Mouse (Mus musculus) gastrocnemius, postnatal 36 days (tissue): ENCODE measurements around the gene Chat. TPM values are rescaled to one million over a fixed set of nuclear protein-coding genes. Genes with fewer than 3 reads are reported as not detected.

Experiments
- DNase-seq, 2 experiments: peaks; one replicate each; pipeline ENCODE4 v3.0.0; 2022
- intact Hi-C: fragments of 180-260 bp; cut with DNase I; formaldehyde crosslinking; loops from one replicate; pipeline ENCODE4 v1.15.1; 2025
- long read RNA-seq, 2 experiments: library from polyadenylated mRNA; stranded (forward); transcript quantifications; one replicate each; pipeline ENCODE4 v2.0.0; 2021
- total RNA-seq, 2 experiments: library from RNA; stranded (reverse); gene quantifications; 2 replicates each; pipeline ENCODE4 v1.2.3; 2021

Gene Chat
- total RNA-seq = not detected
- long read RNA-seq, experiment 1 = 0 reads
- long read RNA-seq, experiment 2 = 0 reads

DNA sequence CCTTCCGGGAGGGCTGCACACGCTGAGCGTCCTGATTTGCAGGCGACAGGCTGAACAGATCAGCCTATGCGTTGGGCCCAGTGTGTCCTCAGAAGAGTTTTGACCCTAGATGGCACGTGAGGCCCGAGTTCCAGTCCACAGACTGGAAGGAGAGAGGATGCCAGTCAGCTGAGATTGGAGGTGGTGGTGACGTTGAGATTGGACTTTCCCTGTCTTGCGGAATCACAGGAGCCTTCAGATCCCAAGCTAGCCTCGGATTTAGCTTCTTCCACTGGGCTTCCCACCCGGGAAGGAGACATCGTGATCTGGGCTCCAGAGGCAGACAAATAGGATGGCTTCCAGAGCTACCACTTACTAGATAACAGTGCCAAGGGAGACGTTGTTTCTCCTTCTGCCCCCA lies at the start of gene Chat:
Chat (minus strand) TSS at position 101 of the 400 bp plus-strand sequence.
- no peak for DNase-seq
- intact Hi-C loops = loop anchor here (5.0 kb wide), 1 partner anchor 144 kb away; the partner anchor contains the start of gene Ogdhl

DNA sequence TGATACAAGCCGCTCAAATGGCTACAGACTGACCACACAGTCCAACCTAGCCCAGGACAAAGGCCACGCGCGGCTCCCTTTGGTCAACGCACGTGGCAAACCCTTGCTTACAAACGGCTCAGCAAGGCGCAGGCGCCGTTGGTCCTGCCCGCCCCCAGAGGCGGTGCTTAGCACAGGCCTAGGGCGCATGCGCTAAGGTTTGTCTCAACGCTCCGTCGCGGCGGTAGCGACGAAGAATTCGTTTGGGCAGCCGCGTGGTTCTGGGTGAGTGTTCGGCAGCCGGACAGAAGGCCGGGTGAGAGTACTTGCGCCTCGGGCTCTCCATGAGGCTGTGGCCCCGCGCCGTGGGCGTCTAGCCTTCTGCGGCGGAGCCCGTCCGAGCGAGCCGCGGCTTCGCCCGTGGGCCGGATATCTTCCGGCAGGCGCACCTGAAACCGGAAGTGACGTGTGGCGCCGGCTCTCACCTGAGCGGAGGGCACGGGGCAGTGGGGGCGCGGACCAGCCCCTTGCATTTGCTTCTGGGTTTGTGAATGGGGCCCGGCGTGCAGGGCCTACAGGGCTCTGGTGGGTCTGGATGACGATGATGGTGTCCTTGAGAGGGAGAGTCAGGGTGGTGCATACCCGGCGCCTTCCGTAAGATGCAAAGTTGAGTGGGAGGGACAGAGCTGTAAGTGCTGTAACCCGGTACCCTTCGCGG lies 47.7 kb upstream of the Chat start, which contains the start of gene Ercc6:
Ercc6 (plus strand) TSS at position 186 of the 697 bp plus-strand sequence.
- DNase-seq = peak; percentile 91 to 93
- intact Hi-C loops = no loop called here

DNA sequence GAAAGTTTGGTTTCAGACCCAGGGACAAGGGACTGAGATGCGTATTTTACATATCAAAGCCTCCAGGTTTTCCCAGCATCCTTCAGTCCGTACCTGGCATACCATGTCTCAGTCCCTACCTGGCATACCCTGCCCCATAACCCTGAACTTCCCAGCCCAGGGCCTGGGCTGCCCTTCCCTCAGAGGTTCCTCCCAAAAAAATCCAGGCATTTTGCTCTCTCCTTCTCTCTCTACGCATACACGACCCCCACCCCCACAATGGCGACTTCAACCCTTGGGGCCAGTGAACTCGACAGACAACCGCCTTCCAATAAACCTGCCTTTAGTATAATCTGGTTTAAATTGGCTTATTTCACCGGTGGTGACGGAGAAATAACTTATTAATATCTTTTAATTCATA lies 47.1 kb upstream of the Chat start:
- intact Hi-C loops = no loop called here
- DNase-seq = no peak

DNA sequence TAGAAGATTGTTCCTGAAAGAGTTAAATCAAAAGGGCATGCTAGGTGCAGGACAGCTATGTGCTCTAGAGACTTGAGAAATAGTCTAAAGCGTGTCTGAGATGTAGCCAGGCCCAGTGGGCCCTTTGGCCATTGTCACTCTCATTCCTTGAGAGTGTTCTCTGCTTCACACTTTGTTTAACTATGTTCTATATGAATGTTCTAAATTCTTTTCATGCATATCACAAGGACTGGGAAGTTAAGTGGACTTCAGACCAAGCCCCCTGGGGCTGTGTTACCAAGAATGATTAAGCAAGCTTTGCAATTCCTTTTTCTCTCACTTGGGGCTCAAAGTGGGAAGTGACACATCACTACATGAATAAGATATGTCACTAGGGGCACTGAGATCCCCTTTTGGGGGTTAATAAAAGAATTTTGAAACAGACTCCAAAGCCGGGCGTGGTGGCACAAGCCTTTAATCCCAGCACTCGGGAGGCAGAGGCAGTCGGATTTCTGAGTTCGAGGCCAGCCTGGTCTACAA lies 43.7 kb upstream of the Chat start:
- intact Hi-C loops = no loop called here
- no peak for DNase-seq

DNA sequence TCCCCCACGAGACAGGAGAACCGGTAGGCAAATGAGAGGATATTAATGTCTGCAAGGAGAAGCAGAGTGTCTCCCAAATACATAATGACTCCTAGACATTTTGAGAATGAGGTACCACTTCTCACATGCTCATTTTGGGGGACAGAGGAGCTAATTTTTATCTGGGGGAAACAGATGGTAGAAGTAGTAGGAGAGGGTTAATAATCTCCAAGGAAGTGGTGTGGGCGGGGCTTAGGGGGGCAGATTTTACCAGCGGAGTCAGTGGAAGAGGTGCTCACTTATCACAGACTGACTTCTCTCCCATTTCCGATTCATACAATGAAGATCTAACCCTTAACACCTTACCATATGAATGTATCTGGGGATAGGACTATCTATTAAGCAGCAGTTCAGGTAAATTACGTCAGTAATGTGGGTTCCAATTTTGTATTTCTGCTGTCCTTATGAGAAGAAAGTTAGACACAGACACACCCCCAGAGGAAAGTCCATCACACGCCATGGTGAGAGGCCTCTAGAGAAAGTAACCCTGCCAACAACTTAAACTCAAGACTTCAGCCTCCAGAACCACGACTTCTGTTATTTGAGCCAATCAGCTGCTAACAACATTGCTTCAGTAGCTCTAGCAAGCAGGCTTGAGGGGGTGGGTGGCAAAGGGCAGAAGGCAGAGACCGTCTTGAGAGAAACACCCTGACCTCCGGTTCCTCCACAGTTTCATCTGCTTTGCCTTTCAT lies 42.5 kb upstream of the Chat start:
- DNase-seq = no peak
- intact Hi-C loops = no loop called here

DNA sequence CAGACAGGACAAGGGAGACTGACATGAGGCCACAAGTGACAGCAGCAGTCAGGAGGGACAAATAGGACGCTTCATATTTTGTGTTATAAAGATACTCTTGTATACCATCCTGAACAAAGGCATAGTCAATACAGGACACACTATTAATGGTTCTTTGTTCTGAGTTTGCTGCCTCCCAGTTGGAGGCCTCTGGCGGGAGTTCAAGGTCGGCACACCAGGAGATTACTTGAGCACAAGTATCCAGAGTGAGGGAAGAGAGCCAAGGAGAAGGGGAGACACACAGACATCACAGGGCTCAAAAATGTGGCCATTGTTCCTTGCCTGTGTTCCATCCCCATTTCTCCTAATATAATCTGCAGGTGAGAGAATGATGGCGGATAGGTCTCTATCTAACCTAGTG lies 41.4 kb upstream of the Chat start:
- no peak for DNase-seq
- intact Hi-C loops = no loop called here

DNA sequence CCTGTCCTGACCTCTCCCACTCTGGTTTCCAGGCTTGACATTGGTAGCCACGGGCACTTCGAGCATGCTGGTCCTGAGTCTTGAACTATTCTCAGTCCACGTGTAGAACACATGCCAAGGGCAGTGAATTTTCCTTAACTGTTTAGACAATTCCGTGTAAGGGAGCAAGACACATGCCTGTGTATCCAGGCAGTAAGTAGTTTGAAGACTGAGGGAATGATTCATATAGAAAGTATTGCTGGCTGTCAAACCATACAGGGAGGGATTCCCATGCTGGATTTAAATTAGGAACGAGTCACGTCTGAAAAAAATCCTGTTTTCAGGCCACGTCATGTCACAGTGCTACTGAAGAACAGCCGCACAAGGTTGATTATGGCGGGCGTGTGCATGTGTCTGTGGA lies 40.5 kb upstream of the Chat start:
- intact Hi-C loops = no loop called here
- DNase-seq = no peak

DNA sequence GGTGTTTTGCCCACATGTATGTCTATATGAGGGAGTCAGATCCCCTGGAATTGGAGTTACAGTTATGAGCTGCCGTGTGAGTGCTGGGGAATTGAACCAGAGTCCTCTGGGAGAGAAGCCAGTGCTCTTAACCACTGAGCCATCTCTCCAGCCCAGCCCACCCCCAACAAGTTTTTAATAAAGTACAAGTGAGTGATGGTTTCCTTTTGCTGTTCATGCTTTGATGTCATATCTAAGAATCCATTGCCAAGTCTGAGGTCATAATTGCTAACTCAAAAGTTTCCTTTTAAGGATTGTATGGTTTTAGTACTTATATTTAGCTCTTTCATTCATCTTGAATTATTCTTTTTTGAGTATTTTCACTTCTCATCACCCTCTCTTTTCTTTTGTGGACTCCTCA lies 38.1 kb upstream of the Chat start:
- intact Hi-C loops = no loop called here

DNA sequence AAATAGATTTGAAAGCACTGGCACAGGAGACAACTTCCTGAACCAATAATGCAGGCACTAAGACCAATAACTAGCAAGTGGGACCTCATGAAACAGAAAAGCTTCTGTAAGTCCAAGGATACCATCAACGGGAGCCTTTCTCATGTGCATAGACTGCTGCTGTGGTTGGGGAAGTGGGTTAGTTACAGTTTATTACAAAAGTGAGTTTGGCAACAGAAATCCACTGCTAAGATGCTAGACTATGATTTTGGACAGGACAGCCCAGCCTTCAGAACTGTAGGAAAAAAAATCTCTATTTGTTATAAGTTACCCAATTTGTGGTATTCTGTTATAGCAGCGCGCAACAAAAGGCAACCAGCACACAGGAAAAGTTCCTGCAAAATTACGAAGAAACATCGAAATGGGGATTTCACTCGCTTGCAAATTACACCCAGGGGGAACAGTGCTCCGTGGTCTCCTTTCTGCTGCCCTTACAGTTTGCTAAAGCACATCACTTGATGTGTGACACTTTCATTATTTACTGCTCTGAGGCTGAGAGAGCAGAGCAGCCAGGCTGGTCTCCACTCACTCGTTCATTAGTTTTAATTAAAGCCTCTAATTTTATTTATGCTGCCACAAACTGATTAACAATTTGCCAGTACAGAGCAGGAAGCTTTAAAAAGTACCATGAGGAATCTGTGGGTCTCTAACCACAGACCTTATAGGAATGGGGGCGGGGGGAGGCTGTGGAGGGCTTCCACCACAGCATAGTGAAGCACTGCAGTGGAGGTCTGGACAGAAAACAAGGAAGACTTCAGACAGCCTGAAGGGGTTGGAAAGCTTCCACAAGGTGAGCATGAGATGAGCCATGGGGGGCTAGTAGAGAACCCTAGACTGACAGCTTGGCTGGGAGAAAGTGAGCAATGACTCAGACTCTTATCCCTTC lies 37.2 kb upstream of the Chat start:
- intact Hi-C loops = no loop called here
- no peak for DNase-seq

More for the DNA sequence above, 38.1 kb upstream of the Chat start:
- DNase-seq = no peak

DNA sequence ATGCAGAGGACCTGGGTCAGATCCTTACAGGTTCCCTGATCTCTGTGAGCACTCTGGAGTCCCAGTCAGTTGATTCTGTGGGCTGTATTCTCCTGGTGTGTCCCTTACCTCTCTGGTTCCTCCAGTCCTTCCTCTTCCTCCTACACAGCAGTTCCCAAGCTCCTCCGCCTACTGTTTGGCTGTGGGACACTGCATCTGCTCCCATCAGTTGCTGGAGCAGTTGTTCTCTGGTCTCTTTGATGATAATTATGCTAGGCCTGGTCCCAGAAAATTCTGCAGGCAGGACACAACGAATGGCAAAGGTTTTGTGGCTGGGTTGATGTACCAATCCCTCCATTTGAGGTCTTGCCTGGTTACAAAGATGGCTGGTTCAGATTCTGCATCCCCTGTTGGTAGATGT lies 35.5 kb upstream of the Chat start:
- intact Hi-C loops = no loop called here

DNA sequence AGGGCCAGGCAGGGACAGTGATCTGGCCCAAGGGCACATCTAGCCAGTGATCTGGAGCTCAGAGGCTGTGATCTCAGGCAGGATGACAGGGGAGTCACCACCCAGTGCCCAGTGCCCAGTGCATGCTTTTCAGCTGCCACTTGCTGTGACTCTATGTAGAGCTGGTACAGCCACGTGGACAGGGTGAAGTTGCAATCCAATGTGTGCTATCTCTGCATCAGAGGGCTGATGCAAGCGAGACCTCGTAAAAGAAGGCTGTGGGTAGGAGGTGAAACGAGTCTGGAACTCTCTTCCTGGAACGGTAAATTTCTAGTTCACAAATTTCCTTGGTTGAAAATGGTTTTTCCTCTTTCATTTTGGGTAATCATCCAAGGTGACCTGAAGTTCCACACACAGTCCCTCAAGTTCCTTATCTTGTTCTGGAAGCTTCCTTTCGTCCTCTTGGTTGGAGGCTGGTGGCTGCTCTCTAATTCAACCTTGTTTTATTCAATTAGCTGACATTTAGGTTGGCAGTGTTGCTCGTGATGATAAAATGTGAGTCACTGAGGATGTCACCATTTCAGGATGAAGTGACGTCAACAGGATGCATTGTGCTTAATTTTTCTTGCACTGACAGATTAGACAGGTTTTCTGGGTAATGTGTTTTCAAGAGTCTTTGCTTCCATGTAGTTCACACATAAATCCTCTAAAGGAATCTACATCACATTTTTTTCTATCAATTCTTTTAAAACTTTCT lies 30.5 kb upstream of the Chat start:
- no peak for DNase-seq
- intact Hi-C loops = no loop called here

More for the DNA sequence above, 35.5 kb upstream of the Chat start:
- DNase-seq = no peak

DNA sequence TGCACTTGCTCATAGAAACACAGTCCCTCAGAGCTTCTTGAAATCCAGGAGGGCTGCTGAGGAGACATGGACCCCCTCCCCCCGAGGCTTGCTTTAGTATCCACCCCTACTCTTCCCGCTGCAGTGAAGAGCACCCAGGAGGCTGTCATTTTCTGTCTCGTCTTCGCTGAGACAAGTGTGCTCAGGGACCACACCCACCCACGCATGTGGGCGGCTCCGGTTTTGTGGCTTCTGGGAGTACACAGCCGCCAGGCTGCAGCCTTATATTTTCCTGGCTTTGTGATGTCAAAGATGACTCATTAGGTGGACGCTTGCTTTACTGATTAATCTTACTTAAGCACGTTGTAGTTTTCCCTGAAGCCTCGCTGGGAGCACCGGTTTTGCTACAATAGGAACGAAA lies 26.7 kb upstream of the Chat start:
- intact Hi-C loops = no loop called here

DNA sequence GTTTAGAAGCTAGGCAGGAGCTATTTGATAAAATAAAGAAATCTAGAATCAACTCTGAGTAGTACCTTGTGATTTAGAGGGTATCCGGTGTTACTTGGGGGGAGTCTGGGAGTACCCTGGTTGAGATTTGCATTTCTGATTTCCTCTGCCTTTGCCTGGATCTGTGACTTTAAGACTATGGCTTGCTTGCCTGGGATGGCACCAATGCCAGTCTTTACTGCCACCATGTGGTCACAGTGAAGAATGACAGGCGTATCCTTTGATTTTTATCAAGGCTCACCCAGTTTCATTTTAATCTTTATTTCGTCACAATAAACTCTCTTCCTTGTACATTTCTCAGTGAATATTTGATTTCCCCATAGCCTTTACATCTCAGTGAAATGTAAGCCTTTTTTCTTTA lies 16.3 kb upstream of the Chat start:
- DNase-seq = no peak

More for the DNA sequence above, 26.7 kb upstream of the Chat start:
- DNase-seq = no peak

DNA sequence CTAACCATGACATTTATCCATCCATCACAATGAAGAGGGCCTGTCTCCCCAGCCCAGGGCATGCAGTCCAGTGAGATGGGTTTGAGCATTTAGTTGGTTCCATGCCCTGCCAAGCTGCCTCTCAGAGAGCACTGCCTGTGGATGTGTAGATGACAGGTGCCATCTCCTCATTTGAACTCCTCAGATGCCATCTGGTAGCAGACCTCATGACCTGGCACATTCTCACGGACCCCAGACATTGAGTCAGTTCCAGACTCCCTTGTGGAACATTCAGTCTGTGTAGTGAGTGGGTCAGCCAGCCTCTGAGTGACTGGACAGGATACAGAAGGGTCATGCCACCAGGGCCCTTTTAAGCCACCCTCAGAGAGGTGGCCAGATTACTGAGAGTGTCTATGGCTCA lies 11.8 kb upstream of the Chat start:
- intact Hi-C loops = no loop called here
- no peak for DNase-seq

More for the DNA sequence above, 16.3 kb upstream of the Chat start:
- intact Hi-C loops = loop anchor here (5.0 kb wide), 1 partner anchor 255 kb away; no protein-coding TSS in a partner anchor

DNA sequence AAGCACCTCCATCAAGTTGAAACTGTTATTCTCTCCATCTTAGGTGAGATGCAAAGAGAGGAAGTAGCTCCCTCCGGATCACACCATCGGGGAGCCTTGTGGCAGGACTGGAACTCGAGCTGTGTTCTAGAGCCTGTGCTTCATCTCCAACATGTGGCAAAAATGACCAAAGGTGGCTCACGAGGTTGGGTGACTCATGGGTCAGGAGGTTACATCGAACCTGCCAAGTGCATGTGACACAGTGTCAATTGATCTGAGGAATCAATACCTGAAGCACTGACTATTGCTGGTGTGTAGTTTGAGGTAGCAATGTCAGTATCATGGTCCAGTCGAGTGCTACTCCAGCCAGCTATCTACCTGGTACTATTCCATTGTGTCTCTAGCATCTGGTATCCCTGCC lies 10.8 kb upstream of the Chat start:
- no peak for DNase-seq
- intact Hi-C loops = no loop called here

DNA sequence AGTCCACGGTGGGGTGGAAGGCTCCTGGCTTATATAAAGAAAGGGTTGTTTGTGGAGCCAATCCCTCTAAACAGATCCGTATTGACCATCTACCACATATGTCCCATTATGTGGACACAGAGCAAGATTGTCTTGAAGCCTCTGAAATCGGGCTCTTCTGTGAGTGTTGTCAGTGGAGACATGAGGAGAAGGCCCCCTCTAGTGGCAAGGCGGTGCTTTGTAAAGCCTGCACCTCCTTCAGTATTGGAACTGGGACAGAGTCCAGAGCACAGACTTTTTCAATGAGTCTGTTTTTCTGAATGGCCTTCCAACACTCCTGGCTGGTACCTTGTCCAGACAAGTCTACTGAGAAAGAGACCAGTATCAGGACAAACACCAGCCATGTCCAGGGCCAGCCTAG lies 7.2 kb upstream of the Chat start:
- intact Hi-C loops = no loop called here
- no peak for DNase-seq

DNA sequence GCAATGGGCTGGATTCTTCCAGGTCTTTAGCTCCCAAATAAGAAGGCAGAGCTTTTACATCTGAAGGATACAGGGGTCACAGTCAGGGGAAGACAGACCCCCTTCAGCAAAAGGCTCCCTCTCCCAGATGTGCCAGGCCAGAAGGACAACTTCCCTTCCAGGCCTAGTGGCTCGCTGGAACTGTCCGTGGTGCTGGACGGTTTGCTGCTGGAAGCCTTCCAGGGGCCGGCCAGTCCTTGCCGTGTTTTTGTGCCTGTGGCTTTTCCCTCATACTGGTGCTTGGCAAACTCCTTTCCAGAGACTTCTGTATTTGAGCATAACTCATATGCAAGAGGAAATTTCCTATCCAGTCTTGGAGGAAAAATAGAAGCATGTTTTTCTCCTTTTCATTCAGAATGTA lies 1.8 kb upstream of the Chat start:
- intact Hi-C loops = loop anchor here (5.0 kb wide), 1 partner anchor 145 kb away; the partner anchor contains the start of gene Ogdhl
- peak in 1 of 2 experiments; percentile 20 for DNase-seq

DNA sequence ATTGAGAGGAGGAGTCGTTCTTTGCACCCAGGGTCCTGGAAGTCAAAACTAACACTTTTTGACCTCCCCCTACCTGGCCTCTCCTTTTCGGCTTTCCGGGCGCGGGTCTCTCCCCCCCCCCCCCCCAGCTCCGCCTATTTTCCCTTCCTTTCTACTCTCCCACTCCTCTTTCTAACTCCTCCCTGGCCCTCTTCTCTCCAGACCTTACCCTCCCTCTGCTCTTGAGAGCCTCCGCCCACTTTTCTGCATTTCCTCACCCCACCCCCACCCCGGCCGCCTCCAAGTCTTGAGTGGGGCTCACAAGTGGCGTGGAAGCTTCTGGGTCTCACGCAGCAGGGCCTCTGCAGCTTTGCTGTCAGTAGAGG lies 301 bp downstream of the Chat start:
- intact Hi-C loops = loop anchor here (5.0 kb wide), 1 partner anchor 143 kb away; the partner anchor contains the start of gene Ogdhl
- DNase-seq = no peak

DNA sequence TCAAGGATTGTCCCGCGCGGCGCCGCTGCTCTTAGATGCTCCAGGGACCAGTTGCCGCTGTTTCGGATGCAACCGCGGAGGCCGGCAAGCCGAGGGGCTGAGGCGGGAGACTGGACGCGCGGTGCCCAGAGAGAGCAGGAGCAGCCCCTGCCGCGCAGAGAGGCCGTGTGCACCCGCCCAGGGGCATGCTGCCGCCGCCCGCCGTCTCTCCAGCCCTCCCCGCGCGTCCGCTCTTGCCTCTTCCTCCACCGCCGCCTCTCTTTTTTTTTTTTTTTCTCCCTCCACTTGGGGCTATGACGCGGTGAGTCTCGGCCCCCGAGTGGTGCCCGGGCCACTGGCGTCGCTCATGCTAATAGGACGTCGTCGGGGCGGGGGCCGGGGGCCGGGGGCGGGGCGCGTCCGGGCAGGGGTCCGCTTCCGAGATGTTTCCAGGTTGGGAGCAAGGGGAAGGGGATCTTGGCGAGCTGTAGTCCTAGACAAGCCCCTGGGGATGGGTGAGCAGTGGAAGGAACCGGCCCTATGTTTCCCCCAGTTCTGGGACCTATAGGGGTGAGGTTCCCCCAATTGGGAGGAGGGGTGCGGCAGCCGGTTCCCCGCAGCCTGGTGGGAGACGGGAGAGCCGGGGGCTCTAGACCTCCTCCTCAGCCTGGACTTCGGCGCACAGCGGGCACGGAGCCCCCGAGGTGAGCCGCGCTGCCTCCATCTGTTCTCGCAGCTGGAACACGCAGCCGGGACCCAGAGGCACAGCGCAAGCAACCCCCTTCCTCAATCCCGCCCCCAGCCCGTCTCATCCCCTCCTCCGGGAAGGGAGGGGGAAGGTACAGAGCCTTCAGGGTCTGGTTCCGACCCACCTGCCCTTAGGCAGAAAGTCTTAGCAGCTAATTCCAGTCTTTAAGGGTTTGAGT lies 936 bp downstream of the Chat start, which contains the start of gene Slc18a3:
Slc18a3 (minus strand) TSS at position 250 of the 905 bp plus-strand sequence.
- DNase-seq = no peak
- intact Hi-C loops = loop anchor here (5.0 kb wide), 1 partner anchor 143 kb away; the partner anchor contains the start of gene Ogdhl
